Mouse (Mus musculus): ENCODE results near the gene Sit1. TPM values are rescaled to one million over a fixed set of nuclear protein-coding genes. Genes with fewer than 3 reads are reported as not detected.

Gene Sit1
- polyA plus RNA-seq, 1 experiment = 17.1 TPM

DNA sequence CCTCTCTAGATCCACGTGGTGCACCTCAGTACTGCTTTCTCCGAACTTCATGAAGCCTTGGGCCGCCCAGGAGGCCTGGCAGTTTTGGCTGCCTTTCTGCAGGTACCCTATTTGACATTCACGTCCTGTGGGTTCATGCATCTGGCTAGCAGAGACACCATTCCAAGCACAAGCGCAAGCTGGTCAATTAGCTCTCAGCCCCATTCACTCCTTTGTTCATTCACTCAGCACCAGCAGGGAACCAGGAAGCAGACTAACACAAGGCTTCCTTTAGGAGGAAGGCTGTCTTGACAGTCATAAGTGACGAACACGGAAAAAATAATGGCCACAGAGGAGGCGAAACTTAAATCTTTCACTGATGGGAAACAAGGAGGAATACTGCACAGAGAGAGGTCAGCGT is 25.6 kb upstream of the Sit1 start:
- no peak for DNase-seq (ENCODE audit: low read depth in 1 of 2, low spot score in 2 of 2)
- Histone ChIP-seq H3K4me1 (ENCODE audit: control insufficient read depth, insufficient read depth, insufficient read length) (peaks cover 5% of the 10 kb centered on the region; the same call in 1 of the 2 replicates), H3K27ac (ENCODE audit: insufficient read depth, low read length) (no peak overlapping the region), H3K4me3 (ENCODE audit: extremely low read depth, insufficient read depth, insufficient read length) (peak overlapping the region; percentile 62; the same call in 1 of the 2 replicates), H3K27me3 (ENCODE audit: control insufficient read depth, insufficient read depth, low read length) (no peaks in the 10 kb centered on the region), H3K36me3 (ENCODE audit: control insufficient read depth, insufficient read depth, low read length) (no peaks in the 10 kb centered on the region)
- TF ChIP-seq CTCF (IDR thresholded peaks at IDR 0.05; ENCODE audit: extremely low read depth, insufficient read depth, insufficient read length, insufficient replicate concordance) = no peak
- TF ChIP-seq POLR2A (IDR thresholded peaks at IDR 0.05; ENCODE audit: low read depth, low read length) = no peak
- 14% methylated on average over 9 of the region's 9 CpGs for WGBS

- TF ChIP-seq POLR2A (IDR thresholded peaks at IDR 0.05; ENCODE audit: low read depth, low read length) = peak; percentile 15; the same call in 1 of the 2 replicates
- TF ChIP-seq CTCF (IDR thresholded peaks at IDR 0.05; ENCODE audit: extremely low read depth, insufficient read depth, insufficient read length, insufficient replicate concordance) = no peak
- no peaks in the 10 kb centered on the region for H3K36me3 ChIP-seq (ENCODE audit: control insufficient read depth, insufficient read depth, low read length)
- H3K27ac ChIP-seq (ENCODE audit: insufficient read depth, low read length) = no peak overlapping the region
- no peaks in the 10 kb centered on the region for H3K27me3 ChIP-seq (ENCODE audit: control insufficient read depth, insufficient read depth, low read length)
- under 1% methylated on average over 13 of the region's 13 CpGs for WGBS
- DNase-seq (ENCODE audit: low read depth in 1 of 2, low spot score in 2 of 2) = peak; percentile 48 to 49
- H3K4me1 ChIP-seq (ENCODE audit: control insufficient read depth, insufficient read depth, insufficient read length) = peaks cover 5% of the 10 kb centered on the region; the same call in 1 of the 2 replicates
- H3K4me3 ChIP-seq (ENCODE audit: extremely low read depth, insufficient read depth, insufficient read length) = peak overlapping the region; percentile 62
Observed at GRCm38 (mm10) chr4:43508666-43508997, 25.1 kb upstream of the Sit1 start.

DNA sequence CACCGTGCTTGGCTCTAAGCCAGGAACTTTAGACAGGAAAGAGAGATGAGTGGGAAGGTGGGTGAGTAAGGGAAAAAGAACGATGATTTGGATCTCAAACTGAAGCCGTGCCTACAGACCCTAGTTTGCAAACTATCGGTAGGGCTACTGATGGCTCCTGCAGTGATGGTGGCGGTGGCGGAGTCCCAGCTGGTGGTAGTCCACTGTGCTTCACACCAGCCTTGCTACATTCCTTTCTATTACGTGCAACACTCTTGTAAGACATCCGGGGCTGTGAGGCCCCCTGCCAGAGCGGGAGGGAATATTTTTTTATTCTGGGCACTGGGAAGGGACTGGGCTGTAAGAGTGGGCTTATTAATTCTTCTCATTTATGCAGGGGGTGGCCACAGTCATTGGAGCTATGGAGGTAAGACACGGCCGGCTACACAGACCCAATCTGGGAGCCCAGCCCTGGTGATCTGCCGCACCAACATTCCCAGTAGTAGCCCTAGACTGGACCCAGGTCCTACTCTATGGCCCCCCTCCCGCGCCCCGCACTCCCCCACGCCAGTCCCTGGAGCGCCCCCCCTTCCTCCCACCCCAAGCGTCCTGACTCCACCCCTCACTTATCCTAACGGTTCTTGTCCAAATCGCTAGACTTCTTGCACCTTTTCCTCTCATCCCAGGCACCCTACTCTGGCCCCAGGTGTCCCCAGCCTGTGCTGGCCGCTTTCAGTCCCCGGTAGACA is 24.6 kb upstream of the Sit1 start:
- peak overlapping the region; percentile 62 for H3K4me3 ChIP-seq (ENCODE audit: extremely low read depth, insufficient read depth, insufficient read length)
- H3K4me1 ChIP-seq (ENCODE audit: control insufficient read depth, insufficient read depth, insufficient read length) = peaks cover 5% of the 10 kb centered on the region; the same call in 1 of the 2 replicates
- no peaks in the 10 kb centered on the region for H3K36me3 ChIP-seq (ENCODE audit: control insufficient read depth, insufficient read depth, low read length)
- TF ChIP-seq POLR2A (IDR thresholded peaks at IDR 0.05; ENCODE audit: low read depth, low read length) (no peak), CTCF (IDR thresholded peaks at IDR 0.05; ENCODE audit: extremely low read depth, insufficient read depth, insufficient read length, insufficient replicate concordance) (no peak)
- DNase-seq (ENCODE audit: low read depth in 1 of 2, low spot score in 2 of 2) = no peak
- no peak overlapping the region for H3K27ac ChIP-seq (ENCODE audit: insufficient read depth, low read length)
- H3K27me3 ChIP-seq (ENCODE audit: control insufficient read depth, insufficient read depth, low read length) = no peaks in the 10 kb centered on the region
- 6% methylated on average over 22 of the region's 22 CpGs for WGBS

DNA sequence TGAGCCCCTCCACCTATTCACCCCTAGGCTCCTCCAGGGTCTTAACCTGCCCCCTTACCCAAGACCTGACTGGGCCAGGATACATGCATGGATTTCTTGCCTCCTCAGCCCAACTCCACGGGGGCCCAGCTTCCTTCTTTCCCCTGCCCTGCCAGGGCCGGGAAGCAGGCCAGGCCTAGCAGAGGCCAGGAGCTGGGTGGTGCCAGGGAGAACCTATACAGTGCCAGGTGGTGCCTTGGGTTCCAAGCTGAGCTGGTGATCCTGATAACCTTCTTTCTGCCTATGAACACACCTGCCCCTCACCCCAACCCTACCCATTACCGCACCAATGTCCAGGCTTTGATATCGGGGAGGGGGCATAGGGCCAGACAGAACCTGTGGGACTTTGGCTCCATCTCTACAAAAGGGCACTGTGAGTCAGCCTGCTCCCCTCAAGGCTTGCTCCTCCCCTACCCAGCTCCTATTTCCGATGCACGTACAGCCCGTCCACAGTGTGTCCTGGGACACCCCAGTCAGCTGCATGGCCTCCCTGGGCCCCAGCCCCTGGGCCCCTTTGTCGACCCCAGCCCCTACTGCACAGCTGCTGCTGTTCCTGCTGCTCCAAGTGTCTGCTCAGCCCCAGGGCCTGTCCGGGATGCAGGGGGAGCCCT is 23.1 kb upstream of the Sit1 start, which contains the start of gene Car9:
Gene Car9, plus strand, starts transcription at position 431 of the 650 bp plus-strand sequence.
- Histone ChIP-seq H3K27me3 (ENCODE audit: control insufficient read depth, insufficient read depth, low read length) (no peaks in the 10 kb centered on the region), H3K27ac (ENCODE audit: insufficient read depth, low read length) (no peak within 1 kb of the TSS), H3K4me3 (ENCODE audit: extremely low read depth, insufficient read depth, insufficient read length) (no peak within 1 kb of the TSS), H3K36me3 (ENCODE audit: control insufficient read depth, insufficient read depth, low read length) (no peaks in the 10 kb centered on the region), H3K4me1 (ENCODE audit: control insufficient read depth, insufficient read depth, insufficient read length) (peaks cover 5% of the 10 kb centered on the region; the same call in 1 of the 2 replicates)
- 88% methylated on average over 9 of the region's 9 CpGs for WGBS
- TF ChIP-seq POLR2A (IDR thresholded peaks at IDR 0.05; ENCODE audit: low read depth, low read length) = no peak
- TF ChIP-seq CTCF (IDR thresholded peaks at IDR 0.05; ENCODE audit: extremely low read depth, insufficient read depth, insufficient read length, insufficient replicate concordance) = no peak
- DNase-seq (ENCODE audit: low read depth in 1 of 2, low spot score in 2 of 2) = no peak

- Histone ChIP-seq H3K27me3 (ENCODE audit: control insufficient read depth, insufficient read depth, low read length) (no peaks in the 10 kb centered on the region), H3K4me3 (ENCODE audit: extremely low read depth, insufficient read depth, insufficient read length) (no peak overlapping the region), H3K36me3 (ENCODE audit: control insufficient read depth, insufficient read depth, low read length) (no peaks in the 10 kb centered on the region), H3K27ac (ENCODE audit: insufficient read depth, low read length) (no peak overlapping the region), H3K4me1 (ENCODE audit: control insufficient read depth, insufficient read depth, insufficient read length) (peaks cover 5% of the 10 kb centered on the region; the same call in 1 of the 2 replicates)
- WGBS = 91% methylated on average over 8 of the region's 8 CpGs
- TF ChIP-seq POLR2A (IDR thresholded peaks at IDR 0.05; ENCODE audit: low read depth, low read length) = no peak
- no peak for TF ChIP-seq CTCF (IDR thresholded peaks at IDR 0.05; ENCODE audit: extremely low read depth, insufficient read depth, insufficient read length, insufficient replicate concordance)
- DNase-seq (ENCODE audit: low read depth in 1 of 2, low spot score in 2 of 2) = no peak
Observed at GRCm38 (mm10) chr4:43506074-43506473, 22.5 kb upstream of the Sit1 start.

DNA sequence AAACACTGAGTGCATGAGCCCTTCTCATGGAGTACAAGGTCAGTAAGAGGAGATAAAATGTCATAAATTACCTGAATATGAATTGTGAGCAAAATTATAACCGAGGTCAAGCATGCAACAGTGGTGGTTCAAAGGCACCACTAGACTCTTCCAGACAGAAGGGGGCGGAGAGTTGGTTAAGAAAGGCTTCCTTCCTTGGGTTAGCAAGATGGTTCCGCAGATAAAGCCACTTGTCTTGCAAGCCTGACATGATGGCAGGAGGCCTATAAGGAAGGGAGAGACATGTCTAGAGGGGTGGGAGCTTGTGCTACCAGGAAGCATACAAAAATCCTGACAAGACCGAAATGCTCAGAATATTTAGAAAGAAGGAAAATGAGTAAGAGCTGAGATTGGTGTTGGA is 20.7 kb upstream of the Sit1 start:
- 37% methylated on average over 4 of the region's 4 CpGs for WGBS
- no peaks in the 10 kb centered on the region for H3K27me3 ChIP-seq (ENCODE audit: control insufficient read depth, insufficient read depth, low read length)
- H3K4me1 ChIP-seq (ENCODE audit: control insufficient read depth, insufficient read depth, insufficient read length) = peaks cover 10% of the 10 kb centered on the region
- H3K4me3 ChIP-seq (ENCODE audit: extremely low read depth, insufficient read depth, insufficient read length) = no peak overlapping the region
- DNase-seq (ENCODE audit: low read depth in 1 of 2, low spot score in 2 of 2) = no peak
- H3K27ac ChIP-seq (ENCODE audit: insufficient read depth, low read length) = no peak overlapping the region
- H3K36me3 ChIP-seq (ENCODE audit: control insufficient read depth, insufficient read depth, low read length) = no peaks in the 10 kb centered on the region
- TF ChIP-seq CTCF (IDR thresholded peaks at IDR 0.05; ENCODE audit: extremely low read depth, insufficient read depth, insufficient read length, insufficient replicate concordance) = no peak
- no peak for TF ChIP-seq POLR2A (IDR thresholded peaks at IDR 0.05; ENCODE audit: low read depth, low read length)

DNA sequence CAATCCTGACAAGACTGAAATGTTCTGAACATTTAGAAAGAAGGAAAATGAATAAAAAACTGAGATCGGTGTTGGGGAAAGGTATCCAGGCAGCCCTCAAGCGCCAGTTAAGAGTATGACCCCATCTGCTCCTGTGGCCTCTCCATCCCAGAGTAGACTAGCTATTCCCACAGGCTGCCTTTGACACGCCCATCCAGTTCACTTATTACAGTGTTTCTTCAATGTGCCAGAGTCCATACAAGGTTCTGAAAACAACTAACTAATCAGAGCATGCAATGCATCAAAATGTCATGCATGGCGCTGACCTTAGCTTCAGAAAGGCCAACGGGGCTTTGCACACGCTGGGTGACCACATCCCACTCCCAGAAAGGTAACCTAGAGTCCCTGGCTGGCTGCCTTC is 20.0 kb upstream of the Sit1 start:
- Histone ChIP-seq H3K27me3 (ENCODE audit: control insufficient read depth, insufficient read depth, low read length) (no peaks in the 10 kb centered on the region), H3K4me3 (ENCODE audit: extremely low read depth, insufficient read depth, insufficient read length) (no peak overlapping the region), H3K36me3 (ENCODE audit: control insufficient read depth, insufficient read depth, low read length) (no peaks in the 10 kb centered on the region), H3K27ac (ENCODE audit: insufficient read depth, low read length) (no peak overlapping the region), H3K4me1 (ENCODE audit: control insufficient read depth, insufficient read depth, insufficient read length) (peaks cover 16% of the 10 kb centered on the region)
- TF ChIP-seq POLR2A (IDR thresholded peaks at IDR 0.05; ENCODE audit: low read depth, low read length) = no peak
- no peak for TF ChIP-seq CTCF (IDR thresholded peaks at IDR 0.05; ENCODE audit: extremely low read depth, insufficient read depth, insufficient read length, insufficient replicate concordance)
- DNase-seq (ENCODE audit: low read depth in 1 of 2, low spot score in 2 of 2) = no peak
- 89% methylated on average over 6 of the region's 6 CpGs for WGBS

All from spleen, adult 2 months (tissue).